Mouse (Mus musculus): ENCODE data around the gene Utrn.

GRCm38 (mm10) chr10:12812680-12813079, 56.5 kb downstream of the Utrn start:
- TF ChIP-seq POLR2A (IDR thresholded peaks at IDR 0.05; ENCODE audit: borderline replicate concordance, control insufficient read depth, low read depth, low read length): no peak
- no peak for TF ChIP-seq CTCF (IDR thresholded peaks at IDR 0.05; ENCODE audit: control insufficient read depth, insufficient read depth, low read length)
